Mouse (Mus musculus) gastrocnemius, postnatal 4 days (tissue): ENCODE results near the gene Tm4sf20. TPM values are rescaled to one million over a fixed set of nuclear protein-coding genes. Genes with fewer than 3 reads are reported as not detected.

ENCODE experiments used
- DNase-seq, 2 experiments: peaks; one replicate each; pipeline ENCODE4 v3.0.0; 2021 to 2022; ENCODE audit warnings: low spot score in 2 of 2, mixed read lengths in 2 of 2
- total RNA-seq, 2 experiments: library from RNA; stranded (reverse); gene quantifications; 2 replicates each; pipeline ENCODE4 v1.2.3; 2021

Gene Tm4sf20
- total RNA-seq, 2 experiments from 2014 or later, result not detected

DNA sequence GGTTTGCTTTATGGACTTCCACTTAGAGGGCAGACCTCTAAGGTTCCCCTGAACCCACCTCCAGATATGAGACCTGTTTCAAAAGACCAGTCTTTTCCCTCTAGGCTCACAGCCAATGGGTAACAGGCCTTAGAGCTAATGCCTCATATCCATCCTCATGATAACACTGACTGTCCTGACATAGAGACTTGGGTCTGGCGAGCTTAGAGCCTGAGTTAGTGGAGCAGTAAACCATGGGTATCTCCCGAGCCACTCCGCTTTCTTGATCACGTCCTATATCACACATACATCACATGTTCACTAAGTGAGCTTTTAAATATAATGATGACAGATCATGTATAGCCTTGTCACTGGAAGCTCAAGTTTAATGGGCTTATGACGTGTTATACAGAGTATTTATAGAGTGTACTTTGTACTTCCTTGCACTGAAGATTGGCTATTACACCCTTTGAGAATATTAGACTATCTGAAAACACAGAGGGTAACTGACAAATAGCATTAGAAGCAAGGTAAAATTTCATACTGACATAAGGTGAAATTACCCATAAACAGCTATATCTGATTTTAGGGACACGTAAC, 11.2 kb upstream of the Tm4sf20 start:
- no peak for DNase-seq

DNA sequence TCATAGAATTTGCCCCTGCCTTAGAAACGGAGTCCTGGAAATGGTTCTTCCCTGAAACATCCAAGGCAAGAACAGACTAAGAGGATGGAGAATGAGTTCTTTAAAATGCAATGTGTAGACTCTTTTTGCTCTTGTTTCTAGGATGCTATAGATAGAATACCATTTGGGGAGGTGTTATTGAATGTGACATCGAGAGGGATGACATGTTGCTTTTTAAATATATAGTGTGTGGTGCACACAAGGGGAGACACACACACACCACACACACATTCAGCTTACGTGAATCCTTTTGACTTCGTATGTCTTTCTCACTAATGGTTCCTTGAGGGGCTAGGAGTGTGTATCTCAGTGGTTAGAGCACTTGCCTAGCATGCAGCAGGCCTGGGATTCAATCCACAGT, 7.0 kb upstream of the Tm4sf20 start:
- DNase-seq, result no peak

DNA sequence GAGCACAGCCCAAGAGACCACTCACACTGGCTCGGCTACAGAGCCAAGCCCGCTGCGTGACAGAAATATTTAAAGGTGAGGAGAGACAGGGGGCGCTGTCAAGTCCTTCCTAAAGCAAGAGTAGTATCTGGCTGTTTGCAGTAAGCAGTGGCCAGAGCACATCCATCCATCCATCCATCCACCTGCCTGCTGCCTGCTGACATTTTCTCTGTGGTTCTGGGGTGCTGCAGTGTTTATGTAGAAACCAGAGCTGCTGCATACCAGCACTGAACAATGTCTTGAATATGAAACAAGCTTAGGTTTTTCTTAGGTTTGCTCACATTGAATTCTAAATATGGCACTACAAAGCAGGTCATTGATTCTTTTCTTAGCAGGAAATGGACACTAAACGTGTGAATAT, 4.9 kb upstream of the Tm4sf20 start:
- no peak for DNase-seq

DNA sequence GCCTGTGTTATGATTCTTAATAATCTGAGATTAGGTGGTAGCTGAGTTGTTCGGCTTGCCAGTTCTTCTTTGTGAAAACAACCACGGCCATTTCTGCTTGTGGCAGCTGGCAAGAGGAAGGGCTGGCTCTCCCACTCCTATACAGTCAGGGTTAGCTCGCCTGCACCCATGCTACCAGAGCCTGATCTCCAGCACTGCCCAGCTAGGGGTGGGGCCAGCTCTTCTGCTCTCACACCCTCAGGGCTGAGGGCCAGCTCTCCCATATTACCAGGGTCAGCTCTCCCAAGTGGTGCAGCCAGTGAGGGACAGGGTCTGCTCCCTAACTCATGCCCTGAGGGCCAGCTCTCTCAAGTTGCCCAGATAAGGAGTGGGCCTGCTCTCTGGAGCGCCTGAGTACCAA, 4.2 kb upstream of the Tm4sf20 start:
- DNase-seq, result no peak

DNA sequence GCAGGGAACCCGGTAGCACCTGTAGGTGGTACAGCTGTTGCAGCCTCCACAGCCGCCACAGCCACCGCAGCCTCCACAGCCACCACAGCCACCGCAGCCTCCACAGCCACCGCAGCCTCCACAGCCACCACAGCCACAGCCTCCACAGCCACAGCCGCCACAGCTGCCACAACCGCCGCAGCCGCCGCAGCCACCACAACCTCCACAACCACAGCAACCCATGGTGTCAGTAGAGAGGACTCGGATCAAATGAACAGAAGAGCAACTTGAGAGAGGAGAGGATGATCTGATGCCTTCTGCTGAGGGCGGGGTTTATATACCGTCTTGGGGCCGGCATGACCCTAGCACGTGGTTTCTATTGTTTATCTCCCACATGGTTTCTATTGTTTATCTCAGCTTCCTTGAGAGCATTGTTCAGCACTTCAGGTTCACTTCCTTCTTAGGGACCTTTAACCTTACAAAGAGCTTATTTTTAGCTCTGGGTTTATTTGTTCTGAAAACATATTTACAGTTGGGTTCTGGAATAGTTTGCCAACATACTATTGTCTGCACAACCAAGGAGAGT, 2.8 kb upstream of the Tm4sf20 start, which contains the start of gene Gm47791:
Gene Gm47791 (minus strand): TSS at position 222 of the 565 bp plus-strand sequence.
- DNase-seq, result no peak

DNA sequence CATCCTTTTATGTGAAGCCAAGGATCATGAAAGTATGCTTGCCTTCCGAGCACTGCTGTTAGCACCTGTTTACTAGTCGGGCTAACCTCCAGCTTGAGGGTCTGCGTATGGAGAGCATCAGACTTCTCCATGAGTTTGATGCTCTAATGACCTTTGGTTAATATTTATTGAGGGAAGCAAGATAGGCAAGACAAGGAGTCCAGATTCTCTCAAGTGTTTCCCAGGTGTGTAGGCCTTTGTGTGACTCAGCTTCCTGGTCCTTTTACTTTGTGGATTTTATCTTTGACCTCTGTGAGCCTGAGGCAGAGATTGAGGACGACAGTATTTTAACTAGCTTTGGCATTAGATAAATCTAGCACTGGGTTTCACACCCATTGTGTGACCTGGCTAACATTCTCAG, 1.6 kb downstream of the Tm4sf20 start:
- no peak for DNase-seq

DNA sequence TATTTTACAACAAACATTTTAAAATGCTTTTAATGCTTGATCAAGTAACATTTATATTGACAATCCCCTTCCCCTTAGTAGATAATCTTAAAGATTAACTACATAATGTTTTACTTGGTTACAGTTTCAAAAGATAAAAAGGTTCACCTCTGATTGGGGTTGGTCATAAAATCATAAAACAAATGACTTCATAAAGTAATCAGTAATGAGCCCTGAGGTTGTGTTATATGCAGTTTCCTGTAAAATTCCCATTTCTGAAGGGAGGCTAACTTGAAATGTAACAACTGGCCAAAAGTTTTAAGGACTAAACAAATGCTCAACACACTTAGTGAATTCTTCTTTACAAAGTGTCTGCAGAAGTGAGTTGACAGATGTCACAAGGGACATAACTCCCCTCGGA, 2.0 kb downstream of the Tm4sf20 start:
- DNase-seq, result no peak

DNA sequence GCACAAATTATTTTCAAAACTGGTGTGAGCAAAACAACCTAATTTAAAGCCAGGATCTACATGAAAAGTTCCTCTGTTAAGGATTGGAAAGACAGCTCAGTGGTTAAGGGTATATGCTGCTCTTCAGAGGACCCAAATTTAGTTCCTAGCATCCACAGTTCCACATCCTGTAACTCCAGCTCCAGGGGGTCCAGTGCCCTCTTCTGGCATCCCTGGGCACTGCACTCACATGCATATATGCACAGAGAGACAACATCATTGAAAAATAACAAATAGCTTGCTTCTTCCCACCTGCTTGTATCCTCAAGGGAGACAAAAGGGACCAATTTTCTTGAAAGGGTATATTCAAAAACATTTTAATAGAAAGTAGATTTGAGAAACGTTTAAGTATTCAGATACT, 6.0 kb downstream of the Tm4sf20 start:
- no peak for DNase-seq

DNA sequence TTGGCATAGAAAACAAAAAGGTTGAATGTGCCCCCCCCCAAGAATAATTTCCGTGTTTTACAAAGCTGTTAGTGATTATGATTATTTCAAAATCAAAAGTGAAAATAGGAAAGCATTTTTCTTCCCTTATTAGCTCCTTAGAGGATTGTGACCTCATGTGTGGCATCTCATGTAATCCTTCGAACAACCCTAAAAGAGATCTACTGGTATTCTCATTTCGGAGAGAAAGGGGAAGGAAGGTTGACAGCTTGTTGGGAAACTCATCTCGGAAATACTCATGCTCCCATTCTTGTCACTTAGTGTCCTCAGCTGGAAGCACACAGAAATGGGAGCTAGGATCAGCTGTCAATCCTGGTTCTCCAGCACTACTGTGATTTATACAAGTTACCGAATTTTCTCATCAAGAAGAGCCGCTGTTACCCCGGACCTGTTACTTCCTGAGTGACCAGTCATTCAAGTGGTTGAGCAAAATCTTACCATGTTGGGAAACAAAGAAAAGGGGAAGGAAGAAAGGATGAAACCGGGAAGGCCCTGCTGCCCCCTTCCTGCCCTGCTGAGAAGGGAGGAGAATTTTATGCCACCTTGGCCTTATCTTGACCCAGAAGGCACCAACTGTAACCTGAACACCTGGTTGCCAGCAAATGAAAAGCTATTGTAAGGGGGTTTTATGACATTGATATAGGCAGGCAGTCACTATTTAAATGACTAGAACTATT, 6.6 kb downstream of the Tm4sf20 start:
- DNase-seq, result no peak

DNA sequence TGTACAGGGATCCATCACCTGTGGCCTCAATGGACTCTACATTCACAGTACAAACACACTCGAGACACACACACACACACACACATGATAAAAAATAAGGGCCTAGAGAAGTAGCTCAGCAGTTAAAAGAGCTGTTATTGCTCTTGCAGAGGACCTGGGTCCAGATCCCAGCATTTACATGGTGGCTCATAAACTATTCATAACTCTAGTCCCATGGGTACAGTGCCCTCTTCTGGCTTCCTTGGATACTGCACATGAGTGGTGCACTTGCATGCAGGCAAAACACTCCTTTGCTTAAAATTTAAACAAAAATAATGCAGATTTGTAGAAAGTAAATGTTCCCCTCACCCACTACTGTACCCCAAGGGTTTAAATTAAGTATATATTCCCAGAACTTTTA, 8.7 kb downstream of the Tm4sf20 start:
- DNase-seq, result no peak

DNA sequence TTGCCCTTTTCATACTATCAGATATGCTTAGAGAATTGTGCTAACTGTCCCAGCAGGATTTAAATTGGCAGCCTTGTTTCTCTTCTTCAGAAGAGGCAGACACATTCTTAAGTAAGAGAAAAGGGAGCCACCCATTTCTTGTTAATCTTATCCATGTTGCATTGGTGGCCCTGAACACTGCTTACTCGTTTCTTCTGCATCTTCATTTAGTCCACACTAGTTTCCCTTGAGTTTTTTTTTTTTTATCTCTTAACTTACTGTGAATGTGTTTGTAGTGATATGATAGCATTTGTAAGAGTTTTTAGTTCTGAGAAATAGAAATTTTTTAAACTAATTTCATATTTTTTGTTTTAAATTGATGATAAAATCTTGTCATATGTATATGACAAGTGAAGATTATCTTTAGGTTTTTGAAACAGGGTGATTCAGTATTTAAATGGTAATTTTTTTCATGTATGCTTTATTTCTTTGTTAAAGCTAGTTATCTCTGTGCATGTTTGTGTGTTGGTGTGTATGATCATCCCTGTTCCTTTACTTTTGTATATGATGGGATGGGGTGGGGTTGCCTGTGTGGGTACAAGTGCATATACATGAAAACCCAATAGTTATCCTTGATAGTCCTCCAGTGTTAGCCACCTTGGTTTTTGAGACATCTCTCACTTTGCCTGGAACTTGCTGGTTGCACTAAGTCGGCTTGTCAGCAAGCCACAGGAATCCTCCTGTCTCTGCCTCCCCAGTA, 20.4 kb downstream of the Tm4sf20 start:
- DNase-seq, result no peak

DNA sequence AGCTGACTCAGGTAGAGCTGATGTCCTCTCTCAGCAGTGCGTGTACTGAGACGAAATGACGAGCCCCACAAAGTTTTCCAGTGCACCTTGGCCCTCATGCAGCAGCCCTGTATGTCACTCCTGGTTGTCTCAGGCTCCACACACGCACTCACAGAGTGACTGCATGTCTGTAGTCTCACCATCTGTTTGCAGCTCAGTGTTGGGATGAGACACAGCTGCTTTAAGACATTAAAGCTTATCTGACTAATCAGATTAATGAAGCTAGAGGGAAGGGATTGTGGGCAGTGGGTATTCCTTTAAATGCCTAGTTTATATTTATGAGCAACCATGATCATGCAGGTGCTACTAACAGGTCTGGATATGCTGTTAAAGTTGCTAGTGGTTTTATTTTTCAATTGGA, 21.9 kb downstream of the Tm4sf20 start:
- no peak for DNase-seq

DNA sequence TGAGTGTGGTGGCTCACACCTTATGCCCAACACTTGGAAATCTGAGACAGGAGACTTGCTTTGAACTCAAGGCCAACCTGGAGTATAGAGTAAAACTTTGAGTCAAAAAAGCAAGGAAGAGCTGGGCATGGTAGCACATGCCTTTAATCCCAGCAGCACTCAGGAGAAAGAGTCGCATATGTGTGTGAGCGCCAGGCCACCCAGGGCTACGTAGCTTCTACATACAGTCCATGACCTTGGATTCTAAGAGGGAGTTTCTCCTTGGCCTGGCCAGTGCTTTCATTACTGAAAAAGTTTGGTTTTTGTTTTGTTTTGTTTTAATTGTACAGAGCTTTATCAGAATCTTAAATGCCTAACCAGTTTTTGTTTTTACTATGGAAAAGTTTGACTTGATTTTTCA, 24.3 kb downstream of the Tm4sf20 start:
- no peak for DNase-seq

DNA sequence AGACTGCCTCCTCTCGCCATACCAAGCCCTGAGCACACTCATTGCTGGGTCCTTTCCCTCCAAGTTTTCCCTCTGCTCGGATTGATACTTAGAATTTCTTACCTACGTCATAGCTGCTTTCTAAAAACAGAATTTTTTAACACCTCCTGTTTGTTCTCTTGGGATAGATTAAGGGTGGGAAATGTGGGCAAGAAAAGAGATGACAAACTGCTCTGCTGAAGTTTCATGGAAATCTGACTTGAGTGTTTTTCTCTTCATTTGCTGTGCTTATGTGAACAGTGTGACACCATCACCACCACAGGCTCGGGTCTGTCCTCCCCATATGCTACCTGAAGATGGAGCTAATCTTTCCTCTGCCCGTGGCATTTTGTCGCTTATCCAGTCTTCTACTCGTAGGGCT, 26.7 kb downstream of the Tm4sf20 start:
- no peak for DNase-seq

DNA sequence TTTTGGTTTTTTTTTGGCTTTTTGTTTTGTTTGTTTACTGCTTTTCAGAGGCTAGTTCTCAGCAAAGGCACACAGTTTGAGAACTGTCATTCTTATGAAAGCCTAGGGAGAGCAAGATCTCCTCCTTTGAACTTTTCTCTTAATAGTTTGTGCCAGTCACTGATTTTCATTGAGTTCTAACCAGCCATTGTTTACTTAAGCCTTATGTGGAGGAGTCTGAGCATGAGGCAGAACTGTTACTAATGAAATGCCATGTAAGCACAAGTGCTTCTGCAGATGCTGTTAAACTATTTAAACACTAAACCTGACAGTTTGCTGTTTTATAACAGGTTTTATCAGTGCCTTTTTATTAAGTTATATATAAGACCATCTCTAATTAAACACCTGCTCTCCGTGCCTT, 30.2 kb downstream of the Tm4sf20 start:
- no peak for DNase-seq

DNA sequence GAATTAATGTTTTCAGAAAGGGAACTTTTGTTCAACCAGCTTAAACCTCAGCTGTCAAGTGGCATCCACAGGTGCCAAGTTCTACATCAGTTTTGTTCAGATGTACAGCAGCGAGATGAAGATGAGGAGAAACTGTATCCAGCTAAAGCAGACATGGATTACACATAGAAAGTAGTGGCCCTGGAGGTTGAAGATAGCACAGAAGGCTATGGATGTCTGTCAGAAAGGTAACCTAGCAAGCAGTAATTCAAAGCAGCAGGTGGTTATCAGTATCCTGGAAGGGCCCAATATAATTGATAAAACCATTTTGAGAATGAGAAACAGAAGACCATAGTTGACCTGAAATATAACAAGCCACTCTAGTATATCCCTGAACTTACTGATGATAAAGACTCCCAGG, 34.9 kb downstream of the Tm4sf20 start:
- no peak for DNase-seq

DNA sequence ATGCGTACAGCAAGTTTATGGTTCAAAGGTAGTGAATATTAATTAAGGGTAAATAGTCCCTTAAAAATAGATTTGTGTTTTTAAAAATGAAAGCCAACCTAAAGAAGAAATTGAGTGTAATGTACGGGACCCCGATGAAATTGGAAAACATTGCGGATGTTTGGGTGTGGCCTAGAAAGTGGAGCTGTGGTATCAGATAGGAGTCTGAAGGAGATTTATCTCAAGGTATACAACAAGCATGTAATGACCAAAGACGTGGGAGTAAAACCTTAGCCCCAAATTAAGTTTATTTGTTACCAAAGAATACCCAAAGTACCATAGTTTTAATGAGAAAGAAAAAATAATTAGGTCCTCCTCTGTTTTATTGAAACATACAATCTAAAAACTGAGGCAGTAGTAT, 41.8 kb downstream of the Tm4sf20 start:
- DNase-seq, result no peak

DNA sequence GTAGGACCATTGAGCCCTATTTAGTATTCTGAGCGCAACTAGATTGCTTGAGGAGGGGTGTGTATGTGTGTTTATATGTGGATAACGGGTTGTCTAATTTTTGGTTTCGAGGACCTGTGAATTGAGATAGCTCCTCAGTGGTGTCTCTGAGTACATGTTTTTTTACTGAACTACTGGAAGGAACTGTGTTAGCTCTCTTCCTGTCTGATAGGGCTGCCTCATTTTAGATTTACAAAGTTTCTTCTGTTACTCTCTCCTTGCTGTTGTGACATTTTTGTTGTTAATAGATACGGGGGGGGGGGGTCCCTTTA, 42.4 kb downstream of the Tm4sf20 start:
- DNase-seq, result no peak

DNA sequence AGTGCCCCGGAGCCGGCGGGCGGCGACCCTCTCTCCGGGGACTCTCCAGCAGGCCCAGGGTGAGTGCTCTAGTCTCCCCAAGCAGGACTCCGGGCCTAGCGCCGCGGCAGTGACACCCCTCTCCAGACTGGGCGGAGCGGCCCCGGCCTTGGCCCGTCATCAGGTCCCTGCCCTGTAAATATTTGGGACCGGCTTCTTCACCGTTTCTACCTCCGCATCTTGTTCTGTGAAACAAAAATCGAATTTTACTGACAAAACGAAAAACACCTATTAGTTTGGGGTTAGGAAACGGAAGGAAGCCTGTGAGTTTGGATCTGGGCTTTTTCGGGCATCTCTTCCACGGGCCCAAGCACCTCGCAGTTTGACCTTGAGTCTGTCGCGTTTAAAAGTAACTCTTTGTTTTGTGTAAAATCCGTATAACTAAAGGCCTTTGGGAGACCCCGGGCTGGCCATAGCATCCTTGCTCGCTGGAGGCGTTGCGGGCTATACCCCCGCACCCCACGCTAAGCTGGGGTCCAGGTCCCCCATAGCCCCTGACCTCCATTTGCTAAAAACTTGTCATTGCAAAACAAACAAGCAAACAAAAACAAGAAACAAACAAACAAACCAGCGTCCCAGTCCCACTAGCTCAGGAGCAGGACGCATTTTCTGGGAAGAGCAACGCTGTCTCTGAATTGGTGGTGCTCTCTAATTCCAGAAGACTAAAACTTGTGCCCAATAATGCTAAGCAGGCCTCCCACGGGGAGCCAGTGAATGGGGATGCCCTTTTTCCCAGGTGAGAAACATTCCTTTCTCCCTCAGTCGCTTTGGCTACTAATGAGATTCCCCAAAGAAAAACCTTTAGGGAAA, 43.0 kb downstream of the Tm4sf20 start:
- DNase-seq, result no peak

DNA sequence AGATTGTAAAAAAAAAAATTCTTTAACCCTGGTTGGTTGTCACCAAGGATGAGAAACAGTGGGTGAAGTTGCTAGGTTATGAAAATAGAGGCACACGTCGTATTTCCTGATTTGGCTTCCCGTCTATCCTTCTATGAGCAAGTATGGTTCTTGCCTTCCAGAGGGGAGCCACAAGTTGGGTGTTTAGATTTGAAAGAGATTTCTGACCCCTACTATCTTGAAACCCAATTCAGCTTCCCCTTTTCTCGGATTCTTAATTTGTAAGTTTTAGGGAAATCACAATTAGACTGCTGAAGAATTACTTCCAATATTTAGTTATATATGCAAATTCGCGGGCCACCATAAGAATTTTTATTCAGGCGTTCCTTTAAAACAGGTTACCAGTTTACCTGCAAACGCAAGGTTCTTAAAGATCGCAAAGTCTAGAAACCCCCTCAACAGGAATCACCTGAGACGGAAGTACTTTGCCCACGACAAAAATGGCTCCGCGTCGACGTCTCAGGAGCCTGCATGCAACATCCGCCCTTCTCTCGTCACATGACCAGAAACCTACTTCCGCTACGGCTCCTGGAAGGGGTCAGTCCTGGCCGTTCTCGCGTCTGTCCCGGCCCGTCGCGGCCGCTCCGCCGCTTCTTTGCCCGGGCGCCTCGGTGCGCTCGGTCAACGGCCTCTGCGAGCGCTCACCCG, 43.8 kb downstream of the Tm4sf20 start, which contains the start of gene Mff:
Gene Mff (plus strand): TSS at position 552 of the 687 bp plus-strand sequence.
- DNase-seq, result peak; percentile 80 to 94
